Mouse (Mus musculus) central nervous system, embryonic 14 days (tissue): ENCODE measurements around the gene Gpr4. TPM values are rescaled to one million over a fixed set of nuclear protein-coding genes. Genes with fewer than 3 reads are reported as not detected.

Experiments
- polyA plus RNA-seq: library from polyadenylated mRNA; depleted of rRNA; stranded (reverse); fragments of >200 nt; gene quantifications from 2 replicates; pipeline ENCODE4 v1.2.3, GENCODE M21; 2012; rRNA removed

Gpr4 gene
- polyA plus RNA-seq: 4.1 and 4.4 TPM in 2 replicates

GRCm38 (mm10) chr7:19211996-19212755 lies at the start of gene Gpr4:
TSS of gene Gpr4 (plus strand) at chr7:19212538.

DNA sequence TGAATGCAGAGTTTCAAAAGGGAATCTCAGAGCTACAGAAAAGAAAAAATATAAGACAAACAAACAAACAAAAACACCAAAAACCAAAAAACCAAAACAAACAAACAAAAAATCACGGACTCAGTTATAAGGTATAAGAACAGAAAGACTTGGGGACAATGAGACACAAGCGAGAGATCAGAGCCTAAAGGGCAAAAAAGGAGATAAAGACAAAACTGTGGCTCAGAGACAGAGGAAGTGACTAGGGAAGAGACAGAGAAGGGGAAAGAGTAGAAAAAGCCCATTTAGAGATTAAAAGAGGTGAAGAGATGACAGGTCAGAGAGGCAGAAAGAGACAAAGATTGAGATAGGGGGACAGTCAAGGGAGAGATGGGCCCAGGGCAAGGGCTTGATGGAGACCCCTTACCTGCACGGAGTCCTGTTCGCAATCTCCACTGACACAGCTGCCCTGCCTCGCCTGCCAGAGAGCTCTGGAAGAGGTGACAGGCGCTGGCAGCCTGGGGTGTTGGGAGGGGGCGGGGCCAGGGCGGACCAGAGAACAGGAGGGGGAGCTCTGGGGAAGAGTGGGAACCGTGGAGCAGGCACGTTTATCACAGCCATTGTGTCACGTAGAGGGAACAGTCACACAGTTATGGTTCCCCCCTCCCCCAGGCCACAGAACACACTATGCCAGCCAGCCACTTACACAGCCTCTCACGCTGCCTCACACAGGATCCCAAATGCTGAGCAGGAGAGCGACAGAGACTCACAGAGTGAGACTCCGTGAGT lies 46.5 kb upstream of the Gpr4 start, which contains the start of gene Gipr:
Gene Gipr, minus strand, starts transcription at position 472 of the 768 bp plus-strand sequence.

DNA sequence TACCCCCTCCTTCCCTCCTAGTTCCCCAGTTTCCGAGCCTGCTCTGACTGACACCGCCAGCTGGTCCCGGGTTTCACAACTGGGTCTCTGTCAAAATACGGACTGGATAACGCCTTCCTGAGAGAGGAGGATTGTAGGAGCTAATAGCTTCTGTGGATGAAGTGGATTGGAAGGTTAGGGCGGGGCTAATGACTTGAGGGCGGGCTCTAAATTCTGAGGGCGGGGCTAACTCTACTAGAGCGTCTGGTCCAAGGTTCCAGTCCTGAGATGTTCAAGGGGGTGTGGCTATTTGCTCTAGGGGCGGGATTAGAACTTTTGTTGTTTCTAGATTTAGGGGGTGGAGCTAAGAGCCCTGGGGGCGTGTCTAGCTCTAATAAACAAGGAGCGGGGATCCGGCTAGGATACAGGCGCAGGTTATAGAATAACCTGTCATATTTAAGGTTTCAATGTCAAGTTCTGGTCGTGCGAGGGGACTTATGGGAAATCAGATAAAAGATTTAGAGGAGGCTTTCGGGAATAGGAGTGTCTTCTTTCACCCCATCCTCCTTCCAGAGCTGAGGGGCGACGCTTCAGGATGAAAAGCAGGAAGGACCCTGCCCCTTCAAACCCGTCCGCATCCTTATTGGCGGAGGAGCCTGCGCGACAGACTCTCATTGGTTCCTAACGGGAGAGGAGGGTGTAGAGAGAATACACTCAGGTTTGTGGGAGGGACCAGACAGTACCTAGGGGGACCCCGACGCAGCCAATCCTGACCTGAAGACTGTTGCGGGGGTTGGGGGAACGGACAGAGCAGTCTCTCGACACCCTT lies 36.4 kb upstream of the Gpr4 start, which contains the start of gene Eml2:
Gene Eml2, plus strand, starts transcription at position 714 of the 808 bp plus-strand sequence.

GRCm38 (mm10) chr7:19227883-19228792 lies 15.8 kb downstream of the Gpr4 start, which contains the start of gene Opa3:
TSS of gene Opa3 (plus strand) at chr7:19228334.

GRCm38 (mm10) chr7:19271238-19272172 lies 59.2 kb downstream of the Gpr4 start, which contains the start of gene Vasp:
TSS of gene Vasp (minus strand) at chr7:19271817.

Other genes with a start within 250 kb of the Gpr4 start
- gene Nanos2, start 225.1 kb upstream of the Gpr4 start, polyA plus RNA-seq: 2.4 and 2.8 TPM in 2 replicates
- 12.2 and 13.7 TPM in 2 replicates for gene Mypop, start 221.3 kb upstream of the Gpr4 start, polyA plus RNA-seq
- 48.6 and 51.4 TPM in 2 replicates for gene Irf2bp1, start 208.5 kb upstream of the Gpr4 start, polyA plus RNA-seq
- gene Foxa3, start 189.0 kb upstream of the Gpr4 start, polyA plus RNA-seq: 0.09 and 0.76 TPM in 2 replicates
- 94.7 and 95.7 TPM in 2 replicates for gene Sympk, start 188.2 kb upstream of the Gpr4 start, polyA plus RNA-seq
- gene Rsph6a, start 157.8 kb upstream of the Gpr4 start, polyA plus RNA-seq: 0.06 and 0.13 TPM in 2 replicates
- gene Dmwd, start 136.3 kb upstream of the Gpr4 start, polyA plus RNA-seq: 154 and 161 TPM in 2 replicates
- 66.0 and 81.7 TPM in 2 replicates for gene Dmpk, start 128.7 kb upstream of the Gpr4 start, polyA plus RNA-seq
- gene Six5, start 117.9 kb upstream of the Gpr4 start, polyA plus RNA-seq: 20.6 and 32.0 TPM in 2 replicates
- gene Gm4969, start 94.2 kb upstream of the Gpr4 start, polyA plus RNA-seq: 5.3 and 6.0 TPM in 2 replicates
- gene Fbxo46, start 92.7 kb upstream of the Gpr4 start, polyA plus RNA-seq: 12.5 and 13.2 TPM in 2 replicates
- gene Qpctl, start 63.2 kb upstream of the Gpr4 start, polyA plus RNA-seq: 15.7 and 17.0 TPM in 2 replicates
- gene Snrpd2, start 62.8 kb upstream of the Gpr4 start, polyA plus RNA-seq: 153 and 184 TPM in 2 replicates
- gene Gipr, start 46.4 kb upstream of the Gpr4 start, polyA plus RNA-seq: 12.0 and 19.1 TPM in 2 replicates
- gene Eml2, start 36.1 kb upstream of the Gpr4 start, polyA plus RNA-seq: 47.2 and 49.2 TPM in 2 replicates
- gene Opa3, start 15.8 kb downstream of the Gpr4 start, polyA plus RNA-seq: 25.6 and 27.9 TPM in 2 replicates
- gene Vasp, start 59.3 kb downstream of the Gpr4 start, polyA plus RNA-seq: 64.3 and 74.5 TPM in 2 replicates
- 0.83 and 1.1 TPM in 2 replicates for gene Ppm1n, start 67.5 kb downstream of the Gpr4 start, polyA plus RNA-seq
- 118 and 136 TPM in 2 replicates for gene Rtn2, start 70.1 kb downstream of the Gpr4 start, polyA plus RNA-seq
- gene Fosb, start 97.5 kb downstream of the Gpr4 start, polyA plus RNA-seq: 0.11 and 0.36 TPM in 2 replicates
- 74.3 and 79.3 TPM in 2 replicates for gene Ercc1, start 132.2 kb downstream of the Gpr4 start, polyA plus RNA-seq
- gene Cd3eap, start 146.9 kb downstream of the Gpr4 start, polyA plus RNA-seq: 14.1 and 14.5 TPM in 2 replicates
- gene Ppp1r13l, start 147.2 kb downstream of the Gpr4 start, polyA plus RNA-seq: 6.6 and 9.4 TPM in 2 replicates
- 75.9 and 76.5 TPM in 2 replicates for gene Ercc2, start 169.5 kb downstream of the Gpr4 start, polyA plus RNA-seq
- 1.4 and 2.5 TPM in 2 replicates for gene Klc3, start 191.6 kb downstream of the Gpr4 start, polyA plus RNA-seq
- gene Ckm, start 192.2 kb downstream of the Gpr4 start, polyA plus RNA-seq: 0.10 and 25.4 TPM in 2 replicates
- 51.1 and 55.1 TPM in 2 replicates for gene Mark4, start 246.3 kb downstream of the Gpr4 start, polyA plus RNA-seq